Mouse (Mus musculus) ES-Bruce4 (cell line): ENCODE measurements at regions not wholly inside any gene's neighbourhood (a gene's known extent, or its start where the extent isn't known, plus 50 kb on each side); places are given as distances from the start of the nearest gene placed in this dataset.

Experiments used
- CTCF ChIP-seq: IDR thresholded peaks from one replicate; pipeline ENCODE4 v1.8.1; 2011; ENCODE audit warnings: low read depth, low read length
- EP300 ChIP-seq: IDR thresholded peaks from 2 replicates; pipeline ENCODE4 v1.6.1; 2011; ENCODE audit warnings: low read depth, low read length; ENCODE audit not compliant: insufficient read depth

DNA sequence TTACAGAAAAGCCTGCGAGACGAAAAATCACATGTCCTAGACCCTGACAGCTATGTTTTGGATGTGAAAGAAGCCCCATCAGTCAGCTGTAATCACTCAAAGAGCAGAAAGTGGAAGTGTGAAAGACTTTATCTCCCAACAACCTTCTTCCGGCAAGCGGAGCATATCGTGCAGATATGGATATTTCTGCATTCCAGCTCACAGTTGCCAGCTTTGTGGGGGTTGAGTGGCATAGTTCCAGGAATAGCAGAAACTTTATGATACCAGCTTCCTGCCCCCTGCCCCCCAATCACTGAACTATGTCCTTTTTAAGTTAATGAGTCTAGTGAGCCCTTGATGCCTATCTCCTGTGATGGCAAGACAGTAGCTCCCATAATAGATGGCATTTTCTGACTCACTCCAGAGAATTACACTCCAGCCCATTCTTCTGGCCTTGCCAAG lies 72.9 kb upstream of the Spred1 start:
- TF ChIP-seq EP300 = no peak
- no peak for TF ChIP-seq CTCF
